Comparison of ENCODE assay signal across 8 mouse cellular contexts in genomic region chr9:61377706-61378479, GRCm38 (mm10). TPM values are rescaled to one million over a fixed set of nuclear protein-coding genes. Genes with fewer than 3 reads are reported as not detected.
A peak's percentile ranks its signal among the peaks of the same experiment; 100 is the strongest.
DNase-seq lines count a peak whose midpoint lies in the region; ATAC-seq and TF ChIP-seq lines count a peak whose summit lies in the region.

No protein-coding gene starts in this region.

- DNase-seq in heart, adult 18-20 months, result no peak
- peak; percentile 77 for DNase-seq in kidney, adult 9 months
- DNase-seq in midbrain, postnatal 0 days (ENCODE audit: low spot score), result no peak
- no peak for DNase-seq in gastrocnemius, postnatal 4 days (ENCODE audit: low spot score in 2 of 2)
- no peak for DNase-seq in left cerebral cortex, adult 11 months (ENCODE audit: low spot score)
- DNase-seq in right cerebral cortex, adult 2 months (ENCODE audit: low spot score in 2 of 2), result no peak

- H3K36me3 ChIP-seq in heart, embryonic 13.5 days, result peaks cover 30% of the 10 kb centered on the region
- peaks cover 26% of the 10 kb centered on the region; the same call in 1 of the 2 replicates for H3K36me3 ChIP-seq in embryonic facial prominence, embryonic 15.5 days
- H3K36me3 ChIP-seq in midbrain, postnatal 0 days (ENCODE audit: insufficient read depth, low read length), result no peaks in the 10 kb centered on the region

- peaks cover 97% of the 10 kb centered on the region for H3K4me1 ChIP-seq in heart, embryonic 13.5 days
- peaks cover 87% of the 10 kb centered on the region for H3K4me1 ChIP-seq in embryonic facial prominence, embryonic 15.5 days
- H3K4me1 ChIP-seq in midbrain, postnatal 0 days (ENCODE audit: insufficient read depth, low read length), result peaks cover 53% of the 10 kb centered on the region

- no peaks in the 10 kb centered on the region for H3K9me3 ChIP-seq in heart, embryonic 13.5 days
- H3K9me3 ChIP-seq in embryonic facial prominence, embryonic 15.5 days (replicated peaks), result no peaks in the 10 kb centered on the region
- no peaks in the 10 kb centered on the region for H3K9me3 ChIP-seq in midbrain, postnatal 0 days (ENCODE audit: low read length)

- H3K27me3 ChIP-seq in heart, embryonic 13.5 days (replicated peaks), result peaks cover 82% of the 10 kb centered on the region
- no peaks in the 10 kb centered on the region for H3K27me3 ChIP-seq in embryonic facial prominence, embryonic 15.5 days
- no peaks in the 10 kb centered on the region for H3K27me3 ChIP-seq in midbrain, postnatal 0 days (ENCODE audit: insufficient read depth, low read length)

- TF ChIP-seq CTCF in midbrain, postnatal 0 days (IDR thresholded peaks at IDR 0.05), result no peak

- no peak for ATAC-seq in heart, embryonic 13.5 days (ENCODE audit: extremely low read depth, insufficient number of reproducible peaks, low FRiP score, low TSS enrichment)
- no peak for ATAC-seq in embryonic facial prominence, embryonic 15.5 days (ENCODE audit: insufficient number of reproducible peaks, low FRiP score, low TSS enrichment, low read depth)
- no peak for ATAC-seq in midbrain, postnatal 0 days (ENCODE audit: low FRiP score)

- no peak overlapping the region for H3K9ac ChIP-seq in heart, embryonic 13.5 days
- no peak overlapping the region for H3K9ac ChIP-seq in embryonic facial prominence, embryonic 15.5 days
- peak overlapping the region; percentile 50 for H3K9ac ChIP-seq in midbrain, postnatal 0 days (replicated peaks; ENCODE audit: low read length, poor library complexity, severe bottlenecking)

- WGBS in heart, embryonic 13.5 days, result 40% methylated on average over 9 of the region's 9 CpGs
- 39% methylated on average over 9 of the region's 9 CpGs for whole genome bisulfite sequencing in embryonic facial prominence, embryonic 15.5 days
- WGBS in midbrain, postnatal 0 days, result 12% methylated on average over 9 of the region's 9 CpGs

- peak overlapping the region; percentile 20; the same call in 1 of the 2 replicates for H3K4me2 ChIP-seq in heart, embryonic 13.5 days
- H3K4me2 ChIP-seq in embryonic facial prominence, embryonic 15.5 days (replicated peaks), result peak overlapping the region; percentile 85
- peak overlapping the region; percentile 92 for H3K4me2 ChIP-seq in midbrain, postnatal 0 days (ENCODE audit: low read depth, low read length, poor library complexity, severe bottlenecking)

- H3K27ac ChIP-seq in heart, embryonic 13.5 days (replicated peaks), result no peak overlapping the region
- H3K27ac ChIP-seq in embryonic facial prominence, embryonic 15.5 days (replicated peaks), result peak overlapping the region; percentile 41; the same call in 1 of the 2 replicates
- peak overlapping the region; percentile 33; the same call in 1 of the 2 replicates for H3K27ac ChIP-seq in midbrain, postnatal 0 days (ENCODE audit: low read depth, low read length)

- H3K4me3 ChIP-seq in heart, embryonic 13.5 days, result no peak overlapping the region
- H3K4me3 ChIP-seq in embryonic facial prominence, embryonic 15.5 days (replicated peaks), result peak overlapping the region; percentile 24
- H3K4me3 ChIP-seq in midbrain, postnatal 0 days (ENCODE audit: low read depth, low read length), result peak overlapping the region; percentile 86

RNA-seq across cellular contexts. Expression of gene Tle3, which starts 5.7 kb away (rescaled TPM):
- 7.3 and 9.1 TPM in 2 replicates for polyA plus RNA-seq in heart, embryonic 13.5 days (2015; fragmentation: Nextera tagmentation; extraction: Ambion mirVana)
- total RNA-seq in heart, adult 18-20 months (2021), result 10 to 100 TPM; 15.2 to 21.9 TPM
- 35.3 and 36.0 TPM in 2 replicates for polyA plus RNA-seq in embryonic facial prominence, embryonic 15.5 days (2015; fragmentation: Nextera tagmentation; extraction: Ambion mirVana)
- total RNA-seq in midbrain, postnatal 0 days (2014; rRNA removed), result 82.2 and 94.9 TPM in 2 replicates
- 20.2 and 21.8 TPM in 2 replicates for polyA plus RNA-seq in midbrain, postnatal 0 days (2015; fragmentation: Nextera tagmentation; extraction: Ambion mirVana)
- 10 to 100 TPM; 35.0 to 47.8 TPM for total RNA-seq in gastrocnemius, postnatal 4 days (2021)

Comparison
In these comparisons a context has a peak if more than half of its experiments do, and no peak if none do; other contexts are left out.
1. H3K4me2 ChIP-seq: peak in every context shown above with its lines; median percentile 92 in midbrain, postnatal 0 days; 85 in embryonic facial prominence, embryonic 15.5 days; 20 in heart, embryonic 13.5 days.